Mouse (Mus musculus) neutrophil, adult 5-6 weeks (primary cell): ENCODE measurements around the gene Mical3. TPM values are rescaled to one million over a fixed set of nuclear protein-coding genes. Genes with fewer than 3 reads are reported as not detected.
A peak's percentile ranks its signal among the peaks of the same experiment; 100 is the strongest.
"Not testable (repeated sequence)": the region's sequence is repeated elsewhere in the genome, so short reads cannot be mapped to it uniquely, and the experiment has no call there.

Experiments used
- ATAC-seq: fragments of 151-379, 151-347 bp; 2 replicates; pipeline ENCODE4 v1.8.0; 2017; ENCODE audit warnings: mild to moderate bottlenecking, moderate TSS enrichment; ENCODE audit not compliant: insufficient number of reproducible peaks, poor library complexity, low FRiP score, severe bottlenecking; ENCODE audit errors: extremely low read depth
- total RNA-seq: library from RNA; stranded (forward); fragments of 200-1000 nt; gene quantifications from 2 replicates; pipeline ENCODE4 v1.2.3, GENCODE M21; 2017

The Mical3 gene
- total RNA-seq, 1 experiment from 2014 or later: 13.6 TPM

DNA sequence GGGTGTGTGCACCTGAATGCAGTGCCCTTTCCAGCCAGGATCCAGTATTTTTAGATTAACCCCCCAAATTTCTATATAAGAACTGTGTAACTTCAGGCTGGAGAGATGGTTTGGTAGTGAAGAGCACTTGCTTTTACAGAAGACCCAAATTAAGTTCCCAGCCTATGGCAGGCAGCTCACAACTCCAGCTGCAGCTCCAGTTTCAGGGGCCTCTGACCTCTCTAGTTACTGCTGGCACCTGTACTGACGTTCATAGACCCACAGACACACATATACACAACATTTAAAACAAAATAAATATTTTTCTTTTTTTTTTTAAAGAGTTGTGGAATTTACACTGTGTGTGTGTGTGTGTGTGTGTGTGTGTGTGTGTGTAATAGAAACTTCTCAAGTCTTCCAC, 201.4 kb downstream of the Mical3 start:
- ATAC-seq: no peak

DNA sequence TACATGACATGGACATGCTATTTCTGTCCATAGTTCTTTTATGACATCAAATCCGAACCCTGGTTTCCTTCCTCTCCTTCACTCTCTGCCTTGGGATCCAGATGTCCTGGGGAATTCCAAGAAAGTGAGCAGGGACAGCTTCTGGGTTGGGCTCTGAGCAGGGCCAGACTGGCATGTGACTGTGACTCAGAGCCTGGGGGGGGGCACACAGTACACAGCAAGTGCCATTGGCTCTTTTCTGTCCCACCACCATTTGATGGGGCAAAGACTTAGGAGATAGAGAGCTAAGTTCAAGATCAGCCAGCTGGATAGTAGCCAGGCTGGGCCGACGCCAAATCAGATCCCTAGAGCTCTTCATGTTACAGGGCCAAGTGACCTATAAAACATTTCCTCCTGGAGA, 203.0 kb downstream of the Mical3 start:
- no peak for ATAC-seq

- no peak for ATAC-seq
These were observed 203.9 kb downstream of the Mical3 start for GRCm38 (mm10) chr6:120926880-120927279.

GRCm38 (mm10) chr6:120924791-120925321, 205.9 kb downstream of the Mical3 start:
- not testable (repeated sequence) for ATAC-seq

- no peak for ATAC-seq
These were observed 212.8 kb downstream of the Mical3 start for GRCm38 (mm10) chr6:120917975-120918374.

DNA sequence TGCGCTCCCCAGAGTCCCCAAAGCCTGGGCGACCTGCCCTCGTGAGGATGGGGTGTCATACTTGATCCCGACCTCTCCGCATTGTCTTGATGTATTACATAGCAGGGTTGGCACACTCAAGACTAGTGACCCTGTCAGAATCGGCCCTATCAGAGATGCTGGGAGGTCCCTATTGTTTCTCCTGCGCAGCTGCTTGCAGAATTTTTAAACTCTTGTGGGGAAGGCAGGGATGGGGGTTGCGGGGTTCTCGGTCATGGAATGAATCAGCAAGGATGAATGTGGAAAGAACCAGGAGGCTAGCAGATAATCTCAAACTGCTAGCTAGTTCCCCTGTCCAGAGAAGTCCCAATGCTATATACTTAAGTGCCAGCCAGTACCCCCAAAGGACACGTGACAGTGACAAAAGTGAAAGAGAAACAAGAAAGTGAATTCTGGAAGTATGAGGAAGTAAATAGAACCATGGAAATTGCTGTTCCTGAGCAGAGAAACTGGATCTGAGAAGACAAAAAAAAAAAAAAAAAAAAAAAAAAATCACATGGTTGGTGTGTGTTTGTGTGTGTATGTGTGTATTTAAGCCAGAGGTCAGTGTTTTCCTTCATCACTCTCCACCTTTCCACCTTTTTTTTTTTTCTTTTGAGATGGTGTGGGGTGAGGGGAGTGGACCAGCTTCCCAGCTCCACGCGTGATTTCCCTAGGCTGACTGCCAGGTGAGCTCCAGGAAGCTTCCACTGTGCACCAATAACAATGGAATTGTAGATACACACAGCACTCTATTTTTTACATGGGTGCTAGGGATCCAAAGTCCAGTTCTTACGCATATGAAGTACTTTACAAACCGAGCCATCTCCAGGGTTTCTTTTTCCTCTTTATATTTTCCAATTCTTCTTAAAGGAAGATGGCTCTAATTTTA, 213.6 kb downstream of the Mical3 start:
- ATAC-seq: not testable (repeated sequence)

DNA sequence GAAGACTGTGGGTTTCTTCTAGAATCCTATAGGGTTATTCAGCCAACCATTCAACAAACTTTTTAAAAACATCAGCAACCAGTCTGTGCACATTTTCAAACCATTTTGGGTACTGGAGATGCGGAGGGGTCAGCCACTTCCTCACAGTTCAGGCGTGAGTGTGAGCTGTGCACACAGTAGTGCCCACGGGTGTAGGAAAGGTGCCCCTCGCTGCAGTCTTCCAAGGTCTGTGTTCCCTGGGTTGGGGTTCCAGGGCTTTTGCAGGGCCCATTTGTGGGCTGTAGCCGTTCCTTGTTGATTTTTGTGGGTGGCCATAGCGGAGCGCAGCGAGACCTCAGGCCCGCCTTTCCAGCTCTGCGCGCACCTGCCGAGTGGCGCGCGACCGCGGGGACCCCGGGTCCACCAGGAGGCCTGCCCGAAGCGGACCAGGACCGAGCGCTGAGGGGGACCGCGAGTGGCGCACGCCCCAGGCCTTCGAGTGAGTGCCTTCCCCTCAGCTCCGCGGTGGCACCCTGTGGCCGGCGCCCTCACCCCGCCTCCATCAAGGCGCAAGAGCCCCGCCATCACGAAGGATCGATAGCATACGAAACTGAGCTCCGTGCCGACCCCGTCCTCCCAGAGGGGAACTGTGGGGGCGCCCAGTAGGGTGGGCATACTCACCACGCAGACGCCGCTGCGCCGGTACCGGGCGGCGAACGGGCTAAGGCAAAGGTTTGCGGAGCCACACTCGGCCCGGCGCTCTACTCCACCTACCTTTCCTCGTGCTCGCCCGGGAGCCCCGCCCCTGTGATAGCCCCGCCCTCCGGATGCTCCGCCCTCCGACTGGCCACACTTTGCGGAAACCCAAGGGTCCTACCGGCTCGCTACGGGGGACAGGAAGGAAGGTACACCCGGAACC, 214.5 kb downstream of the Mical3 start, which contains the start of gene Bid:
TSS of gene Bid (minus strand) at position 780 of the 898 bp plus-strand sequence.
- peak; percentile 63 for ATAC-seq

- no peak for ATAC-seq
These were observed 215.2 kb downstream of the Mical3 start for GRCm38 (mm10) chr6:120915649-120915975.

DNA sequence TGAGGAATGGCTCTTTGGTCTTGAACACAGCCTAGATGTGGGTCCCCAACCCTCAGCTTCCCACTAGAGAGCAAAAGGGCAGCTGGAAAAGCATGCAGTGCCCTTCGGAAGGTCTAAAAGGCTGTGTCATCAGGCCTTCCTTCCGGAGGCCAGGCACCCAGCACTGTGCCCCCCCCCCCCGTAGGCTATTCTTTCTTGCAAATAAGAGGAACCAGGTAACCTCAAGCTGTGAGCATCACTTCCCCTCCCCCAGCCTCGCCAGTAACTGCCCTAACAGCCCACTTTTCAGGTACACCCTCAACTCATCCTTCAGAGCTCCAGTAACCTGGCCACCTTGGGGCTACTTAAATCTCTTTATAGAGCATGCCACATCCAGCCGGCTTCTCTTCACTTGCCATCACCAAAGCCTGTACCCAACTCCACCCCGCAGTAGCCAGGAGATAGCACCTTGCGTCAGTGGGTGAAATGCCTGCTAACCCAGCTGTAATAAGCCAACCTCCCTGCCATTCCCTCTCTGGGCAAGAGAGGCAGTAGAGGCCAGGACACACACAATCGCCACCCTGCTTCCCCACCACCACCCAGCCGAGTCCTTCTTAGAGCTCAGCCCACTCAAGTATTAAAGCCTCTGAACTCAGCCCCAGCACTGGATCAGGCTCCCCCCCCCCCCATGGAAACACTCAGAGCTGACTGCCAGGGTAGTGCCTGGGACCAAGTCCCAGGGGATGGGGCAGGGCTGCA, 215.7 kb downstream of the Mical3 start:
- peak; percentile 83 for ATAC-seq

GRCm38 (mm10) chr6:120914533-120914910, 216.3 kb downstream of the Mical3 start:
- ATAC-seq: no peak

- no peak for ATAC-seq
These were observed 217.0 kb downstream of the Mical3 start for GRCm38 (mm10) chr6:120913783-120914182.

DNA sequence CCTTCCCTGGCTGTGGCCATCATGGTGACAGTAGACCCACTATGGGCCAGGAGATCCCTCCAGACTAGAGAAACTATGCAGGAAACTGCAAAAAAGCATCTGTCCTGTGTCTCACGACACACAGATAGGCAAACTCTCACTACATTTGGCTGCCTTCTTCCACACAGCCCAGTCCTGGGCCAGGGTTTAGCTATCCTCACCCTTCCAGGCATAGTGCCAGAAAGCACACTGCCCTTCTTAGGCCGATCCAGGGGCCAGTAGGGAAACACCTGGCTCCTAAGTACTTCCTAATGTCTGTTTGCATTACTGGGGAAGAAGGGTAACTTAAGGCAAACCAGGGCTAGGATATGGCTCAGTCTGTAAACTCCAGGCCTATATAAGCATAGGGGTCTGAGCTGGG, 217.9 kb downstream of the Mical3 start:
- ATAC-seq: no peak

DNA sequence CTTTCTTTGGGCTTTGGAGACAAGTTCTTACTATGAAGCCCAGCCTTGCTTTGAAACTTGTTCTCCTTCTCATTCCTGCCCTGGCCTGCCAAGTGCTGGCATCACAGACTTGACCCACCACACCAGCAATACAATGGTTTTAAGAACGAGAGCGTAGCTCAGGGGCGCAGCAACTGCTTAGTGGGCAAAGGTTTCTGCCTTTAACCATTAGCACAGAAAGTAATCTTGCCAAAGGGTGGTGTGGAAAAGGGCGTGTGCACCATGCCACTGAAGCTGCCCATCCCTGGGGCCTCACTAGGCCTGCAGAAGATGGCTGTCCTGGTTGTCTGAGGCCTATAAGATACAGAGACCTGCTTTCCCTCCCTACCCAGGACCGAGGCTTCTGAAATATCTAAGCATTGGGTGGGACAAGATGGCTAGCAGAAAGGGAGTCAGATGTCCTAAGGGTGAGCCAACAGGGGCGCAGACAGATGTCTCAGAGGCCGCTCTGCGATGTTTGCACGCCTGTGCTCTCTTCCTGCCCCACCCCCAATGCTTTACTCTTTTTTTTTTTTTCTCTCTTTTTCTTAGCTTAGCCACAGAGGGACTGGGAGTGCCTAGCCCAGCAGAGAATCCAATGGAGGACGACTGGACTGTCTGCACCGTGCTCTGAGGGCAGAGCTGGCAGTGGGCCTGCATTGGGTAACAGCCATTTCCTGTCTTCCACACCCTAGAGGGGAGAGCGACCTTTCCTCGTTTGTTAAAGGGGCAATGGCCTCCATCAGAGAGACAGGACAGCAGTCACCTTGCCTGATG, 219.4 kb downstream of the Mical3 start:
- no peak for ATAC-seq

GRCm38 (mm10) chr6:120909501-120909900, 221.3 kb downstream of the Mical3 start:
- ATAC-seq: no peak

DNA sequence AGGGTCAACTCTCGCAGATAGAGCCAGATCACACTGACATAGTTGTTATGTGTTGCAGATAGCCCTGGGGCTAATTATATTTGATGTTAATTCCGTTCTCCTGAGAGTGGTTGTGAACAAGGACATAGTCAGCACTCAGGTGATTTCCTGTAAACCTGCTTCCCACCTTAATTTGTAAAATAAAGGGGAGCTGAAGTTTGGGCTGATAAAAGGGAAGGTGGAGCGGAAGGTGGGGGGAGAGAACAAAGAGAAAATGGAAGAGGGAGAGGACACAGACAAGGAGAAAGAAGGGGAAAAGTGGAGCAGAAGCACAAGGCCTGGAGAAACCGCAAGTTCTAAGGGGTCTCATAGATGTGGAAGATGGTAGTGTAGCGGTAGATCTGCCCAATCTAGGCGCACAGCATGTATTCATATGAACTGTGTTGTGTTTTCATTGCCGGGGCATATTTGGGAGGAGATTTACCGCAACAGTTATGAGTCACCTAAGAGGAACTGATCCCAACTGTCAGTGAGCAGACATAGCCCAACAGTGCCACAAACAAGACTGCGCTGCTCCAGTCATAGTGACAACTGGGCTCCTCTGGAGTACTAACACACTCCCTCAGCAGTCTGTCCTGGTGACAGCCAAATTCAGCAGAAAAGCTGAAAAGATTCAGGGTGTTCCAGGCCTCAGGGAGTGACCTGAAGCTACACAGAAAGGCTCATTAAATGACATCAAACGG, 222.8 kb downstream of the Mical3 start:
- peak; percentile 42; the same call in 1 of the 2 replicates for ATAC-seq

- no peak for ATAC-seq
These were observed 224.3 kb downstream of the Mical3 start for GRCm38 (mm10) chr6:120906521-120906920.

DNA sequence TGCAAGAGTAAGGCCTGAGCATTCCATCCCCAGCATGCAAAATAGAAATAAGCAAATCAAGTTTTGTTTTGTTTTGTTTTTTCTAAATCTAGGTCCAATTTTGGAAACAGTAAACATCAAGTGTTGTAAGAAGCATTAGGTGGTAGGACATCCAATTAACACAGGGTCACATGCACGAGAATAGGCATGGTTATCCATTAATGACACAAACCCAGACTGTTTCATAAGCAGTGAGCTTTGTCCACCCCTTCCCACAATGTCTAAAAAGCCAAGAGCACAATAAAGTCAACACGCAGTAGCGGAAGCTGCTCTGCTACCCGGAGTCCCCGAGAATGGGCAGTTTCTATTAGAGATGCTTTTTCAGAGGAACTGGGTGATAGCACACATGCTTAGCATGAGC, 225.7 kb downstream of the Mical3 start:
- no peak for ATAC-seq

GRCm38 (mm10) chr6:120903961-120904360, 226.8 kb downstream of the Mical3 start:
- ATAC-seq: no peak
